Mouse (Mus musculus): ENCODE results near the gene Cntn2. TPM values are rescaled to one million over a fixed set of nuclear protein-coding genes. Genes with fewer than 3 reads are reported as not detected.

Gene Cntn2
- polyA plus RNA-seq, 1 experiment = 55.8 TPM

DNA sequence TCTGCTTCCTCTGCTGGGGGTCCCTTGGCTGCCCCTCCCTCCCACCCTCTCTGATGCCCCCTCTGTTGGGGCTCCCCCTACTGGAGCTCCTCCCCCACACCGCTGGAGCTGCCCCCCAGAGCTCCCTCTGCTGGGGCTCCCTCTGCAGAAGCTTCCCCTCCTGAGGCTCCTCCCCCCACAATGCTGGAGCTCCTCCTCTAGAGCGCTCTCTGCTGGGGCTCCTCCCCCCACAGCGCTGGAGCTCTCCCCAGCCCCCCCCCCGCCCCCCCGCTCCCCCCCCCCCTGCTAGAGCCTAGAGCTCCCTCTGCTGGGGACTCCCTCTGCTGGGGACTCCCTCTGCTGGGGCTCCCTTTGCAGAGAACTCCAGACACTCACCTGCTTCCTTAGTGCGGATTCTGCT lies 22.3 kb downstream of the Cntn2 start:
- Histone ChIP-seq H3K27ac (ENCODE audit: insufficient read depth, low read length) (no peak overlapping the region), H3K4me3 (ENCODE audit: insufficient read depth, low read length) (no peak overlapping the region), H3K4me1 (ENCODE audit: control insufficient read depth, insufficient read depth, low read length) (no peaks in the 10 kb centered on the region)
- TF ChIP-seq POLR2A (IDR thresholded peaks at IDR 0.05; ENCODE audit: extremely low read depth, insufficient read depth, low read length) (no peak), CTCF (IDR thresholded peaks at IDR 0.05; ENCODE audit: extremely low read depth, insufficient read depth, low read length) (no peak)

DNA sequence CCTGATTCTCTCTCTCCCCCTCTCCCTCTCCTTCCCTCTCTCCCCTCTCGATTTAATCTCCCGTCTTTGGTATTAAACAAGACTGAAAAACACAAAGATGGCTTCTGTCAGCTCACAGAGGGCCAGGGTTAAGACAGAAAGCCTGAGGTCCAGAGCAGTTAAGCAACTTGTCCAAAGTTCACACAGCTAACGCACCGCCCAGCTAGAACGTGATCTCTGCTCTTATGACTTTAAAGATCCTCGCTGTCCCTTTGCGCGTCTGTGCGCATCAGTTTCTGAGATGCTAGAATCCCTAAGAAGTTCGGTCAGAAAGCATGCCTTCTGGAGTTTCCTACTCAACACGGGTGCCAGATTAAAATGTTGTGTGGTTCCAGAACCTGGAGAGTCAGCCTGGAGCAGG lies 23.3 kb downstream of the Cntn2 start:
- no peak overlapping the region for H3K4me3 ChIP-seq (ENCODE audit: insufficient read depth, low read length)
- TF ChIP-seq POLR2A (IDR thresholded peaks at IDR 0.05; ENCODE audit: extremely low read depth, insufficient read depth, low read length) (no peak), CTCF (IDR thresholded peaks at IDR 0.05; ENCODE audit: extremely low read depth, insufficient read depth, low read length) (no peak)
- no peaks in the 10 kb centered on the region for H3K4me1 ChIP-seq (ENCODE audit: control insufficient read depth, insufficient read depth, low read length)
- H3K27ac ChIP-seq (ENCODE audit: insufficient read depth, low read length) = no peak overlapping the region

DNA sequence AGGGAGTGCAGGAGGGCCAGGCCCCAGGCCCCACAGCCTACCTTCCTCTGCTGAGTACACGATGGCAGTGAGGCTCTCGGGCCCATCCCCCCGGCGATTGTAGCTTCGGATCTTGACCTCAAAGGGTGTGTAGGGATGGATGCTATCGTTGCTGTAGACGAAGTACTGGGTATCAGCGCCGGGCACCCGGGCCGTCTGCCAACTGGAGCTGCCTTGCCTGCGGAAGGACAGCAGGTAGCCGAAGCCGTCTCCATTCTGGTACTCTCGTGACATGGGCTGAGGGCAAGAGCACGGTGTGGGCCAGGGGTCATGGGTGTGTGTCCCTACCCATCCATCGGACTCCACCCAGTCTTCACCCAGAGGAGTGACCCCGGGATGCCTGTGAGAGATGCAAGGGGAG lies 24.4 kb downstream of the Cntn2 start:
- no peak for TF ChIP-seq POLR2A (IDR thresholded peaks at IDR 0.05; ENCODE audit: extremely low read depth, insufficient read depth, low read length)
- no peak for TF ChIP-seq CTCF (IDR thresholded peaks at IDR 0.05; ENCODE audit: extremely low read depth, insufficient read depth, low read length)
- no peaks in the 10 kb centered on the region for H3K4me1 ChIP-seq (ENCODE audit: control insufficient read depth, insufficient read depth, low read length)
- no peak overlapping the region for H3K4me3 ChIP-seq (ENCODE audit: insufficient read depth, low read length)
- no peak overlapping the region for H3K27ac ChIP-seq (ENCODE audit: insufficient read depth, low read length)

DNA sequence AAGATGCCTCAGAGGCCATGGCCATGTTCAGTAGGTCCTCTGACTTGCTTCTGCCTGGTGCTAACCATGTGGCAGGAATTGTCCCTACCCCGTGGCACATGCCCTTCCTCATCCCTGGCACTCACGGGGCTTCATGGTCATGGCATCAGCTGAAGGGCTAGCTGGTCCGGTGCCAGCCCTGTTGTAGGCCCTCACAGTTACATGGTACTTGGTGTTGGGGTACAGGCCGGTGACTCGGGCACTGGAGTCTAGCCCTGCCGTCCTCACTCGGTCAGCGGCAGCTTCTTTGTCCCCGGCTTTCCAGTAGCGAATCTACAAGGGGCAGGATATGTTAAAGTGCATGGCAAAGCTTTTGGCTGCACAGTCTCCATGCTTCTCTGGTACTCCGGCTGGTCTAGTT lies 26.3 kb downstream of the Cntn2 start:
- no peak for TF ChIP-seq CTCF (IDR thresholded peaks at IDR 0.05; ENCODE audit: extremely low read depth, insufficient read depth, low read length)
- TF ChIP-seq POLR2A (IDR thresholded peaks at IDR 0.05; ENCODE audit: extremely low read depth, insufficient read depth, low read length) = no peak
- H3K4me3 ChIP-seq (ENCODE audit: insufficient read depth, low read length) = no peak overlapping the region
- no peaks in the 10 kb centered on the region; the same call in 1 of the 2 replicates for H3K4me1 ChIP-seq (ENCODE audit: control insufficient read depth, insufficient read depth, low read length)
- H3K27ac ChIP-seq (ENCODE audit: insufficient read depth, low read length) = no peak overlapping the region

DNA sequence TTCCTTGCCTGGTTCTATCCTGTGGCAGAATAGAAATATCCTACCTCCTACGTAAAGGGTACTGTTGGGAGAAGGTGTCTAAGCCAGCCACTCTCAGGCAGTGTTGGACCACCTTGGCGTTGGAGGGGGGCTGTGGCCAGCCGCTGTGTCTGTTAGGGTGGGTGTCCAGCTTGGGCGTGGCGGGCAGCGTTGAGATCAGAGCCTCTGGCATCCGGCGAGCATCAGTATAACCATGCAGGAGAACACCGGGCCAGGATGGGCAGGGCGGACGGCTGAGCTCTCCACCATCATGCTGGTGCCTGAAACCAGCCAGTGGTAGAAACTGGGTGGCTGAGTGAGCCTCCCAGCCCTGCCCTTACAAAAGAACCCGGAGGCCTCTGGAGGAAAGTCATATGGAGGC lies 27.7 kb downstream of the Cntn2 start:
- Histone ChIP-seq H3K4me1 (ENCODE audit: control insufficient read depth, insufficient read depth, low read length) (no peaks in the 10 kb centered on the region; the same call in 1 of the 2 replicates), H3K4me3 (ENCODE audit: insufficient read depth, low read length) (no peak overlapping the region), H3K27ac (ENCODE audit: insufficient read depth, low read length) (no peak overlapping the region)
- TF ChIP-seq CTCF (IDR thresholded peaks at IDR 0.05; ENCODE audit: extremely low read depth, insufficient read depth, low read length) (no peak), POLR2A (IDR thresholded peaks at IDR 0.05; ENCODE audit: extremely low read depth, insufficient read depth, low read length) (no peak)

DNA sequence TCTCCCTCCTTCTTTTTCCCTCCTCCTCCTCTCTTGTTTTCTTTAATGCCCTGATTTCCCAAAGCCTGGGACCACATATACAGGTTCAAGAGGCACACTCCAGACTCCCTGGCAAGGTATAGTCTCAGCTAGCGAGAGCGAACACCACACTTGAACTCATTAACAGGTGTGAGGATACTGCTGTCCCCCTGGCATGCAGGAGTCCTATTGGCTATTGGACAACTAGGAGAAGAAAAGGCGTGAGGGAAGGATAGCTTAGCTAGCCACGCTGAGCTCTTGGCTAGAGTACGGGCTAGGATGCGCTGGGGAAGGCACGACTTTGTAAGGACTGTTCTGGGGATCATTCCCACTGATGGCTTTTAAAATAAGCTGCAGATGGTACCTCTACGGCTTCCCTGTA lies 30.9 kb downstream of the Cntn2 start:
- TF ChIP-seq CTCF (IDR thresholded peaks at IDR 0.05; ENCODE audit: extremely low read depth, insufficient read depth, low read length) (no peak), POLR2A (IDR thresholded peaks at IDR 0.05; ENCODE audit: extremely low read depth, insufficient read depth, low read length) (no peak)
- Histone ChIP-seq H3K4me3 (ENCODE audit: insufficient read depth, low read length) (no peak overlapping the region), H3K27ac (ENCODE audit: insufficient read depth, low read length) (no peak overlapping the region), H3K4me1 (ENCODE audit: control insufficient read depth, insufficient read depth, low read length) (no peaks in the 10 kb centered on the region; the same call in 1 of the 2 replicates)

DNA sequence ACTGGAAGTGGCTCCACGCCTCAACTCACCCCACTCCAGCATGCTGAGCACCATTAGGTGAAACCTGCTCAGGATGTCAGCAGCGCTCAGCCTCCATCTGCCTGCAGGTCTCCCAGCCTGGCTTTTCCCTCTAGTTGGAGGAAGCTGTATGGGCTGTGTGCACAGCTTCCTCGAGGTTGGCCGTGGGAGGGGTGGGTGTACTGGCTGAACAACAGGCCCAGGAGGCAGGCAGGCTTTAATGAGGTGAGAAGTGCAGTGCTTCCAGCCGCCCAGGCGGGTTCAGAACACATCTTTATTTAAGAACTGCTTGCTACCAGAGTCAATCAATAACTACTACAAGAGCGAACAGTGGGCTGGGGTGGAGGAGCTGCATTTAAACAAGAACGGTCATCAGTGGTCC lies 31.5 kb downstream of the Cntn2 start:
- no peak overlapping the region for H3K4me3 ChIP-seq (ENCODE audit: insufficient read depth, low read length)
- no peaks in the 10 kb centered on the region; the same call in 1 of the 2 replicates for H3K4me1 ChIP-seq (ENCODE audit: control insufficient read depth, insufficient read depth, low read length)
- no peak for TF ChIP-seq POLR2A (IDR thresholded peaks at IDR 0.05; ENCODE audit: extremely low read depth, insufficient read depth, low read length)
- TF ChIP-seq CTCF (IDR thresholded peaks at IDR 0.05; ENCODE audit: extremely low read depth, insufficient read depth, low read length) = no peak
- no peak overlapping the region for H3K27ac ChIP-seq (ENCODE audit: insufficient read depth, low read length)

DNA sequence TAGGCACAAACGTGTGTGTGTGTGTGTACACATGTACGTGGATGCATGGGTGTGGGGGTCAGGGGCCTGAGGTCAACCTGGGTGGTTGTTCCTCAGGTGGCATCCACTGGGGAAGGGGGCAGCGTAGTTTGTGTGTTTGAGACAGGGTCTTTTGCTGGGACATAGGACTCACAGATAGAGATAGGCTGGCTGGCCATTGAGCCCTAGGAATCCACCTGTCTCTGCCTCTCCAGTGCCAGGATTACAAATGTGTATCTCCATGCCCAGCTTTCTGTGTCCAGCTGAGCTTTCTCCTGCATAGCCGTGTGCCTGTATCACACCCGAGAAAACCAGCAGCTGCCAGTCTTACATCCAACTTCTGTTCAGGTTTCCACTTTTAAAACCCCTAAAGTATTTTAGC lies 33.3 kb downstream of the Cntn2 start:
- no peak overlapping the region for H3K27ac ChIP-seq (ENCODE audit: insufficient read depth, low read length)
- no peak overlapping the region for H3K4me3 ChIP-seq (ENCODE audit: insufficient read depth, low read length)
- TF ChIP-seq POLR2A (IDR thresholded peaks at IDR 0.05; ENCODE audit: extremely low read depth, insufficient read depth, low read length) (no peak), CTCF (IDR thresholded peaks at IDR 0.05; ENCODE audit: extremely low read depth, insufficient read depth, low read length) (no peak)
- peaks cover 2% of the 10 kb centered on the region; the same call in 1 of the 2 replicates for H3K4me1 ChIP-seq (ENCODE audit: control insufficient read depth, insufficient read depth, low read length)

DNA sequence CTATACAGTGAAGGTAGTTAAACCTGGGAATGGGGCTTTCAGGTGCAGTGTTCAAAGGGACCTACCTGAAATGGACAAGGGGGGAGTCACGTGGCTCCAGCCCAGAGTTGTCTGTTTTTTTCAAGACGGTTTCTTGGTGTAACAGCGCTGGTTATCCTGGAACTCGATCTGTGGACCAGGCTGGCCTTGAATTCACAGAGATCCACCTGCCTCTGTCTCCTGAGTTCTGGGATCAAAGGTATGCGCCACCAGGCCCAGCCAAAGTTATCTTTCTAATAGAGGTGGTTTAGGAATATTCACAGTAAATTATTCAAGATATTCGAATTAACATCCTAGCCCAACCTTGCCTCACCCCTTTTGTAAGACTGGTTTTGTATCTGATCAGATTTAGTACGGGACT lies 36.4 kb downstream of the Cntn2 start:
- peaks cover 2% of the 10 kb centered on the region; the same call in 1 of the 2 replicates for H3K4me1 ChIP-seq (ENCODE audit: control insufficient read depth, insufficient read depth, low read length)
- no peak overlapping the region for H3K4me3 ChIP-seq (ENCODE audit: insufficient read depth, low read length)
- TF ChIP-seq POLR2A (IDR thresholded peaks at IDR 0.05; ENCODE audit: extremely low read depth, insufficient read depth, low read length) (no peak), CTCF (IDR thresholded peaks at IDR 0.05; ENCODE audit: extremely low read depth, insufficient read depth, low read length) (no peak)
- H3K27ac ChIP-seq (ENCODE audit: insufficient read depth, low read length) = peak overlapping the region; percentile 58

DNA sequence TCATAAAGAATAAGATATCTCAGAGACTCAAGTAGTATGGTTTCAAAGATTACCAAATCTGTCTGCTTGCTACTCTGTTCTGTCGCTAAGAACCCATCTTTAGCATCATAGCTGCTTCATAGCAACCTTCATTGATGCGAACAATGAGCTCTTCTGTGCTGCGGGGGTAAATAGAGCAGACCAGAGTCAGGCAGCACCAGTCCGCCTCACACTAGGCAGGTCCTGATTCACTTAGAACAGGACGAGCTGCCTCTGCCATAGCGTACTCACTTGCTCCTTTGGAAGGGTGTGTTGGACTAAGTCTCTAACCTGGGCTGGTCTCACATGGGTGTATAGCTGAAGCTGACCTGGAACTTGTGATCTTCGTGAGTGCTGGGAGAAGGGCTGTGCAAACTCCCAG lies 37.0 kb downstream of the Cntn2 start, which contains the start of gene Tmem81:
Tmem81 (plus strand) TSS at position 173 of the 400 bp plus-strand sequence.
- Histone ChIP-seq H3K4me3 (ENCODE audit: insufficient read depth, low read length) (no peak within 1 kb of the TSS), H3K4me1 (ENCODE audit: control insufficient read depth, insufficient read depth, low read length) (peaks cover 2% of the 10 kb centered on the region; the same call in 1 of the 2 replicates), H3K27ac (ENCODE audit: insufficient read depth, low read length) (peak within 1 kb of the TSS; percentile 67)
- TF ChIP-seq POLR2A (IDR thresholded peaks at IDR 0.05; ENCODE audit: extremely low read depth, insufficient read depth, low read length) (peak; percentile 74), CTCF (IDR thresholded peaks at IDR 0.05; ENCODE audit: extremely low read depth, insufficient read depth, low read length) (no peak)
